Mouse (Mus musculus) ES-E14 (cell line): Measurements from ENCODE around the gene Hsd17b3. TPM values are rescaled to one million over a fixed set of nuclear protein-coding genes. Genes with fewer than 3 reads are reported as not detected.

Source experiments
- DNase-seq: peaks from one replicate; pipeline ENCODE4 v3.0.0-alpha.2; 2013; ENCODE audit warnings: low read depth, low spot score
- H3K27ac ChIP-seq: 2 replicates; pipeline ENCODE4 v1.5.1; 2012; ENCODE audit warnings: low read depth, mild to moderate bottlenecking, low read length, moderate library complexity, mixed read lengths; ENCODE audit not compliant: poor library complexity, insufficient read depth, severe bottlenecking
- H3K36me3 ChIP-seq: 2 replicates; pipeline ENCODE4 v1.6.1; 2012; ENCODE audit warnings: mild to moderate bottlenecking, low read length, moderate library complexity, mixed read lengths; ENCODE audit not compliant: control insufficient read depth, poor library complexity, insufficient read depth, severe bottlenecking
- H3K4me1 ChIP-seq, 2 experiments: fragments of 150-350 bp in 1 of 2; sonication (generic) in 1 of 2; 2 replicates each; pipeline ENCODE4 v1.6.1; 2012; ENCODE audit warnings: low read length in 2 of 2, mild to moderate bottlenecking in 1 of 2, mixed read lengths in 1 of 2; ENCODE audit not compliant: control insufficient read depth in 2 of 2, insufficient read depth in 2 of 2, poor library complexity in 1 of 2
- H3K4me3 ChIP-seq, 2 experiments: fragments of 150-350 bp in 1 of 2; sonication (generic) in 1 of 2; 2 replicates each; pipeline ENCODE4 v1.5.1; 2012; ENCODE audit warnings: low read length in 2 of 2, low read depth in 1 of 2, mild to moderate bottlenecking in 1 of 2, mixed read lengths in 1 of 2; ENCODE audit not compliant: insufficient read depth in 1 of 2, poor library complexity in 1 of 2, severe bottlenecking in 1 of 2
- H3K9ac ChIP-seq: 2 replicates; pipeline ENCODE4 v1.6.1; 2012; ENCODE audit warnings: low read depth, mild to moderate bottlenecking, low read length, mixed read lengths; ENCODE audit not compliant: poor library complexity, insufficient read depth, severe bottlenecking
- H3K9me3 ChIP-seq: fragments of 150-350 bp; sonication (generic); 2 replicates; pipeline ENCODE4 v1.6.1; 2012; ENCODE audit warnings: low read depth, mild to moderate bottlenecking, low read length; ENCODE audit not compliant: control insufficient read depth, insufficient read depth
- CHD2 ChIP-seq: IDR thresholded peaks from 2 replicates; pipeline ENCODE4 v1.6.1; 2014; ENCODE audit warnings: mild to moderate bottlenecking, low read depth, low read length, inconsistent platforms
- HCFC1 ChIP-seq: IDR thresholded peaks from 2 replicates; pipeline ENCODE4 v1.6.1; 2012; ENCODE audit warnings: low read length, inconsistent platforms, borderline replicate concordance; ENCODE audit not compliant: insufficient read depth
- MAFK ChIP-seq: IDR thresholded peaks from 2 replicates; pipeline ENCODE4 v1.6.1; 2014; ENCODE audit warnings: mild to moderate bottlenecking, low read depth, low read length, inconsistent platforms; ENCODE audit not compliant: insufficient read depth
- ZC3H11A ChIP-seq: IDR thresholded peaks from 2 replicates; pipeline ENCODE4 v1.6.1; 2012; ENCODE audit warnings: low read depth, mild to moderate bottlenecking, inconsistent platforms, low read length, borderline replicate concordance
- ZNF384 ChIP-seq: IDR thresholded peaks from 2 replicates; pipeline ENCODE4 v1.6.1; 2012; ENCODE audit warnings: low read depth, low read length, inconsistent platforms
- in situ Hi-C, 2 experiments: fragments of 600-800 bp; cut with MboI; formaldehyde crosslinking; loops; one replicate each; pipeline ENCODE4 v1.15.1; 2025; ENCODE audit warnings: low sequenced_read_pairs in 2 of 2, inconsistent platforms in 1 of 2; ENCODE audit not compliant: unreplicated experiment in 2 of 2
- total RNA-seq: library from RNA; depleted of rRNA; stranded (reverse); fragments of 300-350 nt; gene quantifications from 2 replicates; pipeline ENCODE4 v1.2.3, GENCODE M21; 2012; rRNA removed

The Hsd17b3 gene
- 0.36 TPM in 1 of 2 replicates, not detected in the other for total RNA-seq

DNA sequence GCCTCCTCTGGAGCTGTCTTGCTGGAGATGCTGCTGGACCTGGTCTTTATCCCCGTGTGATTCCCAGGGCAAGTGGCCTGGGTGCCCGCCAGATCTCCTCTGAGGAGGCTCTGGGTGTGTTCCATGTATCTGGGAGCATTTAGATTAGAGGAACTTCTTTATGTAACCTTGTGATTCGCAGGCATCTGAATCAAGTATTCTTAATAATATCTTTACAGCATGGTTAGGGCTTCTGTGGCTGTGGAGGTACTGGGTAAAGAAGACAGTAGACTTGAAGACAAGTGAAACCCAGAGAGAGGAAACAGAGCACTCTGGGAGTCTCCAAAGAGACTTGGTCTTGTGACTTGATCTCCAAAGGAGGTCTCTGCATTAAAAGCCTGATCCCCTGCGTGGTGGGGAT is at the start of gene Hsd17b3:
Gene Hsd17b3 (minus strand): TSS at position 101 of the 400 bp plus-strand sequence.
- no peak for TF ChIP-seq ZC3H11A
- no peak for TF ChIP-seq ZNF384
- no peak for TF ChIP-seq HCFC1
- TF ChIP-seq MAFK = no peak
- no peak for TF ChIP-seq CHD2
- Histone ChIP-seq H3K4me3 (no peak within 1 kb of the TSS), H3K9ac (no peak within 1 kb of the TSS), H3K9me3 (no peaks in the 10 kb centered on the region), H3K27ac (no peak within 1 kb of the TSS), H3K36me3 (no peaks in the 10 kb centered on the region), H3K4me1 (no peaks in the 10 kb centered on the region)
- no peak for DNase-seq
- in situ Hi-C loops = no loop called here

DNA sequence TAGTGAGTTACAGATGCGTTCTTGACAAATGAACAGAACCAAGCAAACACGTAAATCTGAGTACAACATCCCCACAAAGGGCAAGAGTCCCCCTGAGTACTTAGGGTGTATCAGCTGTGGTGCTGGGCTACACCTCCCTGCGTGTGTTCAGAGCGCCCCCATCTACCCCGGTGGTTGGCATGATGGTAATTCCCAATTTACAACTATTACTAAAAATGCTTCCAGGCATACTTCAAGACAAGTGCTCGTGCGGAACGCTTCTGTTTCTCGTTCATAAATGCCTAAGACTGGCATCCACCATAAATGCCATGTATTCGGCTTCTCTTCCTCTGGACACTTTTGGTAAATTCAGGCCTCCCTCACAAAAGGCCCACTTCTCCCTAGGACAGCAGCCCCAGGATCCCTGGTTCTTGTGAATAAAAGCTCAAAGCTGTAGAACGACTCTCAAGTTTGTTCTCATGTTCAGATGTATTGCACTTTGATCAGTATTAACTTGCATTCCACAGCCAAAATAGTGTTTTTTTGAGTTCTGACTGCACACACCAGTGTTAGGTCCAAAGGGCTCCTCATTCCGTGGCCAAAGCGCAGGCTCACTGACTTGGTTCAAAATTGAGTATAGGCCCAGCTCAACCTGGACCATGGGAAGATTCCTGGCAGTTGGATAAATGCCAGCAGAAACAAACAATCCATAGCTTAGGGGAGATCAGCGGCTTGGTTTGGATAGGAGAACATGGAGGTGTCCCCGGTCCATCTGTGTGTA is 40.8 kb upstream of the Hsd17b3 start:
- in situ Hi-C loops = no loop called here
- DNase-seq = no peak
- H3K9ac ChIP-seq = peak overlapping the region; percentile 81; the same call in 1 of the 2 replicates
- TF ChIP-seq ZNF384 = no peak
- TF ChIP-seq HCFC1 = no peak
- TF ChIP-seq ZC3H11A = no peak
- TF ChIP-seq MAFK = no peak
- TF ChIP-seq CHD2 = no peak
- H3K27ac ChIP-seq = no peak overlapping the region
- peaks cover 0 to 7% of the 10 kb centered on the region in 2 experiments; a peak in 2 of 4 replicates for H3K4me1 ChIP-seq
- H3K9me3 ChIP-seq = no peaks in the 10 kb centered on the region
- H3K36me3 ChIP-seq = peaks cover 2% of the 10 kb centered on the region
- H3K4me3 ChIP-seq = peak overlapping the region; percentile 69 to 70

DNA sequence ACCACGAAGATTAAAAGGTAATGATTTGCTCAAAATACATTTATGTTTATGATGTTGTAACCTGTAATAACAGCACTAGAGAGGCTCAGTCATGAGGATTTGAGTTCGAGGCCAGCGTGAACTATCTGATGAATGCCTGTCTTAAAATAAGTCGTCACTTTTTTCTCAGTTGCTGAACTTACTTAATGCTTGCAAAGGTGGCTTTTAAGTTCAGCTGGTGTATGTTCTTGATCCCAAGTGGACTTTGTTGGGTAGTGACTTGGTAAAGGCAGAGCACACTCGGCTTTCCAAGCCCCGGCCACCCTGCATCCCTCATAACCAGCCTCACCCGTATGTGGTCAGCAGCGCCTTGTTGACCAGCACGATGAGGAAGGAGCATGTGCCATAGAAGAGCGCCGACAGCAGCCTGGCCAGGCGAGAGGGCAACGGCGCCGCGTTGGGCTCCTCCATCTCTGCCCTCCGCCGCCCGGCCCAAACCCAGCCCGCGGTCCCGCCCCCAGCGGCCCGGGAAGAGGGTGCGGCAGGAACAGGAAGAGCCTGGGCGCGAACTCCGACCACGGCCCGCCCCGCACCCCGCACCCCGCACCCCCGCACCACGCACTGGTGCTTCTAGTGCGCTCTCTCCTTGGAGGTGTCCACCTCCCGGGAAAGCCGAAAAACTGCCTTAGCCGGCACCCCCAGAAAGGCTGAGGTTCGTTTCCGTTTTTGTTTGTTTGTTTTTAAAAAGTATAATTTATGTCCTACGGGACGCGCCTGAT is 40.0 kb upstream of the Hsd17b3 start, which contains the start of gene Slc35d2:
Gene Slc35d2 (minus strand): TSS at position 511 of the 758 bp plus-strand sequence.
- in situ Hi-C loops = no loop called here
- H3K9me3 ChIP-seq = no peaks in the 10 kb centered on the region
- peak within 1 kb of the TSS; percentile 81 for H3K9ac ChIP-seq
- no peak for DNase-seq
- peaks cover 2% of the 10 kb centered on the region for H3K36me3 ChIP-seq
- peak within 1 kb of the TSS; percentile 69 to 70 for H3K4me3 ChIP-seq
- no peak within 1 kb of the TSS for H3K27ac ChIP-seq
- TF ChIP-seq ZNF384 (no peak), CHD2 (no peak), ZC3H11A (no peak), HCFC1 (no peak), MAFK (no peak)
- H3K4me1 ChIP-seq = peaks cover 0 to 7% of the 10 kb centered on the region in 2 experiments; a peak in 2 of 4 replicates

DNA sequence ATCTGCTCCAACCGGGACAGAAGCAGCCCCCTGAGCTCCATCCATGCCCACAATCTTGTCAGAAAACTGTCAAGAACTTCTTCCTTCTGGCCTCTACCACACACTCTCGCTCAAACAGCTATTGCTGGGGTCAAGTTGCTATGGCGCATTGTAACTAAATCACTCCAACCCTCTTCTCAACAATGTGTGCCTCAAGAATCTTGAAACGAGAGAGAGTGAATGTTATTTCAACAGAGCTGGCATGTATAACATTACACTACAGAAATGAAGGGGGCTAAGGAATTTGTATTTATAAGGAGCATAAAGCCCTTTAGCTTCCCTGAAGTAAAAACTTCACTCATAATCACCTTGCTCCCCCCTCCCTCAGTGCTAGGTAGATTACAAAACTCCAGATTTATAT is 37.3 kb upstream of the Hsd17b3 start:
- DNase-seq = no peak
- H3K9ac ChIP-seq = no peak overlapping the region
- H3K27ac ChIP-seq = no peak overlapping the region
- H3K4me3 ChIP-seq = no peak overlapping the region
- in situ Hi-C loops = no loop called here
- TF ChIP-seq MAFK (no peak), CHD2 (no peak), ZC3H11A (no peak), HCFC1 (no peak), ZNF384 (no peak)
- no peaks in the 10 kb centered on the region for H3K9me3 ChIP-seq
- H3K36me3 ChIP-seq = peaks cover 2% of the 10 kb centered on the region; the same call in 1 of the 2 replicates
- H3K4me1 ChIP-seq = 0 out of 4 replicates have a peak, but pooled peaks cover 0 to 2% of the 10 kb centered on the region in 2 experiments
